Mouse (Mus musculus): ENCODE measurements around the gene Gm12830. TPM values are rescaled to one million over a fixed set of nuclear protein-coding genes. Genes with fewer than 3 reads are reported as not detected.

Gm12830 gene
- total RNA-seq, 2 experiments from 2014 or later = not detected

Other genes starting within 250 kb of the Gm12830 start
- 0.84 TPM in 1 of 2 replicates, not detected in the other for gene Foxd2, start 87.2 kb downstream of the Gm12830 start, total RNA-seq (2015; ENCODE audit: low replicate concordance)
- gene Foxd2, start 87.2 kb downstream of the Gm12830 start, total RNA-seq (2017; ENCODE audit: low replicate concordance) = not detected in 2 replicates
- not detected in 2 replicates for gene Foxe3, start 104.3 kb downstream of the Gm12830 start, total RNA-seq (2015; ENCODE audit: low replicate concordance)
- not detected in 2 replicates for gene Foxe3, start 104.3 kb downstream of the Gm12830 start, total RNA-seq (2017; ENCODE audit: low replicate concordance)
- gene Cmpk1, start 165.5 kb downstream of the Gm12830 start, total RNA-seq (2015; ENCODE audit: low replicate concordance) = 21.3 and 43.2 TPM in 2 replicates
- 28.8 and 51.5 TPM in 2 replicates for gene Cmpk1, start 165.5 kb downstream of the Gm12830 start, total RNA-seq (2017; ENCODE audit: low replicate concordance)
- gene Stil, start 178.4 kb downstream of the Gm12830 start, total RNA-seq (2015; ENCODE audit: low replicate concordance) = 96.2 and 98.1 TPM in 2 replicates
- 73.3 and 112 TPM in 2 replicates for gene Stil, start 178.4 kb downstream of the Gm12830 start, total RNA-seq (2017; ENCODE audit: low replicate concordance)
- gene Tal1, start 234.7 kb downstream of the Gm12830 start, total RNA-seq (2015; ENCODE audit: low replicate concordance) = 227 and 255 TPM in 2 replicates
- 186 and 231 TPM in 2 replicates for gene Tal1, start 234.7 kb downstream of the Gm12830 start, total RNA-seq (2017; ENCODE audit: low replicate concordance)